Mouse (Mus musculus) C2C12 (cell line): ENCODE results near the gene Mamld1. TPM values are rescaled to one million over a fixed set of nuclear protein-coding genes. Genes with fewer than 3 reads are reported as not detected.

Experiments used
- H3K27me3 ChIP-seq: one replicate; pipeline ENCODE4 v1.6.1; 2011; ENCODE audit not compliant: control insufficient read depth, insufficient read depth, insufficient read length
- H3K36me3 ChIP-seq: one replicate; pipeline ENCODE4 v1.6.1; 2011; ENCODE audit not compliant: control insufficient read depth, insufficient read depth
- H3K4me3 ChIP-seq: one replicate; pipeline ENCODE4 v1.5.1; 2011; ENCODE audit warnings: mild to moderate bottlenecking, control low read depth; ENCODE audit not compliant: poor library complexity, insufficient read depth, severe bottlenecking
- H3K79me2 ChIP-seq: one replicate; pipeline ENCODE4 v1.6.1; 2011; ENCODE audit not compliant: control insufficient read depth, insufficient read depth
- H3K79me3 ChIP-seq: one replicate; pipeline ENCODE4 v1.6.1; 2011; ENCODE audit warnings: low read depth, control low read depth
- H3ac ChIP-seq: one replicate; pipeline ENCODE3; 2011; ENCODE audit warnings: low read depth; ENCODE audit not compliant: control insufficient read depth, insufficient read length
- CEBPB ChIP-seq: IDR thresholded peaks from one replicate; pipeline ENCODE4 v1.6.1; 2011; ENCODE audit warnings: low read depth, mild to moderate bottlenecking, control low read depth, moderate library complexity
- CTCF ChIP-seq: IDR thresholded peaks from one replicate; pipeline ENCODE4 v1.5.1; 2011; ENCODE audit not compliant: control insufficient read depth, insufficient read depth, insufficient read length
- FOSL1 ChIP-seq: IDR thresholded peaks from one replicate; pipeline ENCODE4 v1.8.0; 2011; ENCODE audit warnings: mild to moderate bottlenecking, low read length; ENCODE audit not compliant: poor library complexity, insufficient read depth, severe bottlenecking
- MAX ChIP-seq: IDR thresholded peaks from one replicate; pipeline ENCODE4 v1.6.1; 2011; ENCODE audit warnings: mild to moderate bottlenecking, control low read depth
- MYOD1 ChIP-seq: IDR thresholded peaks from one replicate; pipeline ENCODE4 v1.6.1; 2011; ENCODE audit warnings: low read depth; ENCODE audit not compliant: control insufficient read depth, insufficient read length
- MYOG ChIP-seq: IDR thresholded peaks from one replicate; pipeline ENCODE4 v1.6.1; 2011; ENCODE audit not compliant: control insufficient read depth, insufficient read length; ENCODE audit errors: extremely low read depth
- USF1 ChIP-seq: IDR thresholded peaks from one replicate; pipeline ENCODE4 v1.6.1; 2011; ENCODE audit warnings: low read depth, mild to moderate bottlenecking, control low read depth, moderate library complexity
- polyA plus RNA-seq: library from polyadenylated mRNA; unstranded; fragments of >200 nt; fragmentation: generic; extraction: Trizol; gene quantifications from one replicate; pipeline ENCODE4 v1.2.1, GENCODE M21; 2012; ENCODE audit warnings: missing spikeins

The Mamld1 gene
- polyA plus RNA-seq, 1 experiment = not detected

- Histone ChIP-seq H3K27me3 (no peaks in the 10 kb centered on the region), H3K4me3 (no peak overlapping the region), H3K36me3 (no peaks in the 10 kb centered on the region), H3ac (no peak overlapping the region), H3K79me2 (no peaks in the 10 kb centered on the region), H3K79me3 (no peaks in the 10 kb centered on the region)
- TF ChIP-seq USF1 = no peak
- TF ChIP-seq FOSL1 = no peak
- TF ChIP-seq CEBPB = no peak
- TF ChIP-seq MYOD1 = no peak
- no peak for TF ChIP-seq CTCF
- TF ChIP-seq MYOG = no peak
- no peak for TF ChIP-seq MAX
Observed at GRCm38 (mm10) chrX:71085092-71085807, 35.2 kb downstream of the Mamld1 start.

GRCm38 (mm10) chrX:71087370-71088079 lies 37.5 kb downstream of the Mamld1 start:
- no peak for TF ChIP-seq CTCF
- no peak for TF ChIP-seq MYOD1
- Histone ChIP-seq H3K27me3 (no peaks in the 10 kb centered on the region), H3K79me2 (no peaks in the 10 kb centered on the region)

GRCm38 (mm10) chrX:71088080-71088414 lies 38.0 kb downstream of the Mamld1 start:
- H3K4me3 ChIP-seq = no peak overlapping the region

More at GRCm38 (mm10) chrX:71087370-71088079, 37.5 kb downstream of the Mamld1 start:
- Histone ChIP-seq H3K4me3 (no peak overlapping the region), H3ac (no peak overlapping the region), H3K79me3 (no peaks in the 10 kb centered on the region), H3K36me3 (no peaks in the 10 kb centered on the region)

GRCm38 (mm10) chrX:71105820-71106219 lies 55.8 kb downstream of the Mamld1 start:
- no peaks in the 10 kb centered on the region for H3K36me3 ChIP-seq
- no peak overlapping the region for H3ac ChIP-seq
- no peaks in the 10 kb centered on the region for H3K27me3 ChIP-seq
- TF ChIP-seq CEBPB (no peak), CTCF (no peak), MAX (no peak), USF1 (no peak), FOSL1 (no peak), MYOD1 (no peak), MYOG (no peak)
- no peaks in the 10 kb centered on the region for H3K79me3 ChIP-seq
- no peak overlapping the region for H3K4me3 ChIP-seq
- H3K79me2 ChIP-seq = no peaks in the 10 kb centered on the region

More at GRCm38 (mm10) chrX:71088080-71088414, 38.0 kb downstream of the Mamld1 start:
- no peaks in the 10 kb centered on the region for H3K79me2 ChIP-seq
- no peaks in the 10 kb centered on the region for H3K27me3 ChIP-seq
- H3K36me3 ChIP-seq = no peaks in the 10 kb centered on the region
- H3ac ChIP-seq = no peak overlapping the region
- H3K79me3 ChIP-seq = no peaks in the 10 kb centered on the region
- TF ChIP-seq USF1 (no peak), MYOD1 (no peak), CTCF (no peak), FOSL1 (no peak)

GRCm38 (mm10) chrX:71106392-71106791 lies 56.3 kb downstream of the Mamld1 start:
- Histone ChIP-seq H3K36me3 (no peaks in the 10 kb centered on the region), H3K4me3 (no peak overlapping the region), H3K79me3 (no peaks in the 10 kb centered on the region), H3ac (no peak overlapping the region), H3K27me3 (no peaks in the 10 kb centered on the region), H3K79me2 (no peaks in the 10 kb centered on the region)
- TF ChIP-seq MAX (no peak), FOSL1 (no peak), CTCF (no peak), MYOG (no peak), CEBPB (no peak), USF1 (no peak), MYOD1 (no peak)
